Mouse (Mus musculus): ENCODE results near the gene Fam240b.

- TF ChIP-seq POLR2A (IDR thresholded peaks at IDR 0.05; ENCODE audit: low read depth, low read length) = no peak
- no peak for TF ChIP-seq CTCF (conservative IDR thresholded peaks at IDR 0.05; ENCODE audit: insufficient read depth, insufficient read length, low read depth, low read length)
Measured at GRCm38 (mm10) chr13:64479960-64480359, 17.6 kb downstream of the Fam240b start.
